Mouse (Mus musculus) testis, postnatal 14 days (tissue): ENCODE measurements around the gene Ccdc65.

ENCODE experiments used
- DNase-seq: peaks from one replicate; pipeline ENCODE4 v3.0.0; 2021; ENCODE audit warnings: low spot score

The Ccdc65 gene

GRCm38 (mm10) chr15:98692171-98692715 lies 15.8 kb upstream of the Ccdc65 start:
- DNase-seq, result no peak

GRCm38 (mm10) chr15:98695726-98696125 lies 12.3 kb upstream of the Ccdc65 start:
- no peak for DNase-seq

DNA sequence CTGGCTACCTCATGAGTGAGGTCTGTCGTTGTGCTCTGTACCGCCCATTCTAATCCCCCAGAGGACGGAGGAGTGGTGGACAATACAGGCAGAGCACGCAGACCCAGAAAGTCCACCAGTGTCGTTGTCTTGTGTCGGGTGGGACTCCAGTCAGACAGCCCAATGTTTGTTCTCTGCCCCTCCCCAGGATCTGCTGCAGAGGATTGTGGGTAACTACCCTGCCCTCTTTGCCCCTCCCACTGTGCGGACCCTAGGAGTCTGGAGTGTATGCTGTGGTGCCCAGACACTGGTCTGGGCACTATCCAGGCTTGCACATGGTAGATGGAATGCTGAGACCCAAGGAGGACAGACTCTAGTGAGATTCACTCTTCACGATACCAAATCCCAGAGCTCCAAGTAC lies 11.8 kb upstream of the Ccdc65 start:
- DNase-seq, result no peak

DNA sequence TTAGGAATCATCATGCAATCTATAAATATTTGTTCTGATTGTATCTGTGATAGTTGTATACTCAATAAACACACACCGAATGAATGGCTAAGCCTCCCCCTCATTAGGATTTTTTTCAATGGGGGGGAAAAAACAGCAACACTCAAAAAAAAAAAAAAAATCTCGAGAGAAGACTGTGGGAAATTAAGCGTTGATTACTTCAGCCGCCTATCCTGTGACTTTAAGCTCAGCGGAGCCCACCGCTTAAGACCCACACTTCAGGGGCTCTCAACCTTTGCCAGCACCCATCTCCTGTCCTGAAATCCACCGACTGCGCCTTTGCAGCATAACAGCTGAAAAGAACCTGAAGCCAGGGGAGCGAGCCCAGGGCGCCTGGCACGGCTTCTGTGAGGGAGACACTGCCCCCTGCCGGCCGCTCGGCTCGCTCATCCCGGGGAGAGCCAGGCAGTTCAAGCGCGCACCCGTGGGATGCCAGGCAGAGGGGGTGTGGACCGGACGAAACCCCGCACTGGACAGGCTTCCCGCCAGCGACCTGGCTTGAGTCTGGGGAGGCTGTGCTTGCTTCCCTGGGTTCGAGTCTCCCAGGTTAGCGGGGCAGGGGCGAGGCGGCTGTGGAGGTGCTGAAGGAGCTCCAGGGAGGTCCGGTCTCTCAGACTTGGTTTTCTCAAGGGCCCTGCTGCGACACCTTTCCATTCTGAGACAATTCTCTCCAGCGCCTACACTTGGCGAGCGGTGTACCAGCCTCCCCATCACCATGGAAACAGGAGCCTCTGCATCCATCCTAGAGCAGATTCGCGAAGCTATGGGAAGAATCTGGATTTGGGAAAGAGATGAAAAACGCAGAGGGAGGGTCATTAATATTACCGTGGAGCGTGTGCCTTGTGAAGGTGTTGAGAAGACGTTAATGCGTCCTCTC lies 8.6 kb upstream of the Ccdc65 start:
- DNase-seq, result peak; percentile 85

DNA sequence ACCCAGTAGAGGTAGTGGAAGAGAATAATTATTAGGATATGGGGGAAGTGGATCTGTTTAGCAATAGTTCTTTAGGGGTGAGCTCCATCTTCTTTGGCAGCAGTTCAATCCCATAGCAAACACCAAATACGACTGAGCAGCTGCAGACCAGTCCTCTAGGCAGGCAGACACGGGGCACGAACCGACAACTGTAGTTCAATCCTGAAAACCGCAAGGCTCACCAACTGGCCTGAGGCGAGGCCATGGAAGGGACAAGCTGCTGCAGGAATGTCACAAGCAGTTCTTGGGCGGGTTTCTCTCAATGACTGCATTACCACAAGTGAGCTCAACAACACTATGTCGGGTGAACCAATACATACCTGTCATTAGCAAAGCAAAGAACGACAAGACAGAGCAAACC lies 3.7 kb upstream of the Ccdc65 start:
- DNase-seq, result no peak

DNA sequence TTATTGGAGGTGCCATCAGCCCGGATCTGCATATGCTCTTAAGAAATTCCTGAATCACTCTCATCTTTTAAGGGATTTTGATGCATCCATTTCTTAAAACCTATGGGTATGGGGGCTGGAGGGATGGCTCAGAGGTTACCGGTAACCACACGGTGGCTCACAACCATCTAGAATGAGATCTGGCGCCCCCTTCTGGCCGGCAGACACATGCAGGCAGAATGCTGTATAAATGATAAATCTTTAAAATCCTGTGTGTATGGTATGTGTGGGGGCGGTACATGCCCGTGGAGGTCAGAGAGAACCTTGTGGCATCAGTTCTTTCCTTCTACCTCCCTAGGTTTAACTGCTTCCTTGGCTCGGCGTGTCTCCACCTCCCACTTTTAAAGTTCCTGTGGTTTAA lies 2.4 kb downstream of the Ccdc65 start:
- DNase-seq, result peak; percentile 46

DNA sequence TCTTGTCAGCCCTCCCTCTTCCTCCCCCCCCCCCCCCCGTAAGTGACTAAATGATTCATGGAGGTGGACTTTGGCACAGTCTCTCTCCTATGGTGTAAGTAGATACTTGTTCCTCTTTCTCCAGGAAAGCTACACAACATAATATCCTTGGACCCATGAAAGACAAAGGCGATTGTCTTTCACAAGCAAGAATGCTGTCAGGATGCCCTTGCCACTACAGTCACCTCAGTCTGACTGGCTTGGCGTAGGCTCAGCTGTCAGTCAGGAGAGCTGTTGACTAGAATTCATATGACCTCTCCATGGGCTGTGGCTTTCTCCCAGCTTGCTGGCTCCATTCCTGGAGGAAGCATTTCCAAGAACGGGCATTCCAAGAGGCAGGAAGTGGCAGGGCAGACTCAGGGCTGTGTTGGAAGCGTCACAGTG lies 6.2 kb downstream of the Ccdc65 start:
- DNase-seq, result no peak

GRCm38 (mm10) chr15:98717301-98717700 lies 9.3 kb downstream of the Ccdc65 start:
- no peak for DNase-seq

DNA sequence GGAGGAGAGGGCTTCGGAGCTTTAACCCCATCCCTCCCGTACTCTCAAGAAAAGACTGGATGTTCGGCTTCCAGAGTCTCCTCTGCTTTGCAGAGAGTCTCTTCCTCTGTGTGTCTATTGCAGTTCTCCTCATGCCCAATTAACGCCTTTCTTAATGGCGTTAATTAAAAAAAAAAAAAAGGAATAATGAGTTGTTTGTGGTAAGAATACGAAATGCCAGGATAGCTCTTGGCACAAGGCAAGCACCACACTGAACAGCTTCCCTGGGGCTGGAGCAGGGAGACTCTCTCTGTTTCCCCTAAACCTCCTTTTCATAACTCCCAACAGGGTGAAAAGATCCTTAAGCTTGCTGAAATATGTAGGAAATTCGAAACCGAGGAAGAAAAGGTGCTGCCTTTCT lies 14.2 kb downstream of the Ccdc65 start:
- DNase-seq, result no peak

DNA sequence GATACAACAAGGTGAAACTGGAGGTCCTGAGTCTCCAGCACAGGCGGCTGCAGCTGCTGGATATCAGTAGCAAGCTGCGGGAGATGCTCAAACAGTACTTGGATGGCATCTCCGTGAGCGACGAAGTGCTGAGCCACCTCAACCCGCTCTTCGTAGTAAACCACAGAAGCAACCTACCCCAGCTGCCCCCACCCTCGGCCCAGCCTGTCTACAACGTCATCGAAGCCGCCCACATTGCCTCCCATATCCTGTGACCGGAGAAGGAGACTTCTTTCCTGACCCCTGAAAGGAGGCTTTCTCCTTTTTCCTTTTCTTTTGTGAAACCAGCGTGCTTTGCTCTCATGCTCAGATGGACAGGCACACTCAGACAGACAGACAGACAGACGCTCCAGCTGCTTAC lies 14.8 kb downstream of the Ccdc65 start:
- no peak for DNase-seq

DNA sequence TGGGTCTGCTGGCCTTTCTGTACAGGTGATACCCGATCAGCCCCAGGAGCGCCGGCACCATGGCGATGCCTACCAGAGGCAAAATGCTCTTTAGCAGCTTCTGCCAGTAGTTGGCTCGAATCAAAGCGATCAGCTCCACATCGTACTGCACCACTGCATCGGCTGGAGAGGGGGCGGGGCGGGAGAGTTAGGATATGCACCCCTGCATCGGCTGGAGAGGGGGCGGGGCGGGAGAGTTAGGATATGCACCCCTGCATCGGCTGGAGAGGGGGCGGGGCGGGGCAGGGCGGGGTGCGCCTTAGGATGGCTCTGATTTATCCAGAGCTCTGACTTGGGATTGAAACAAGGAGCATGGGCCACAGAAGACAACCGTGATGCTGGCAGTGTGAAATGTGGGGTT lies 16.4 kb downstream of the Ccdc65 start:
- no peak for DNase-seq

- DNase-seq, result no peak
Measured at GRCm38 (mm10) chr15:98726079-98726478, 18.1 kb downstream of the Ccdc65 start.

DNA sequence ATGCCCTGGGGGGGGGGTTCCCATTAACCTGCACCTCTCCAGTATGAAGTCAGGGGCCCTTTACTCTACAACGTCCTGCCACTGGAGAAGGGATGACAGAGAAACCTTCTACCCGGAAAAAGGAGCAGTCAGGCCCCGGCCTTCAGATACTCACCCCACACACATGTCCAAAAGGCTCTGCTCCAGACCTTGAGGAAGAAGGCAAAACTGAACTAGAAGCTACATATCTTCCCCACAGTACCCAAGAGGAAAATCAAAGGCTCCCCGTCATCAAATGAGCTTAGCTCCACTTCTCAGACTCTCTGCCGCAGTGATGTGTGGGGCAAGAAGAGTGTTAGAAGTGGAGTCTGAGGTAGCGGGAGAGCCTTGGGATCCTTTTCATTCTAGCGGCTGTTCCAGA lies 18.7 kb downstream of the Ccdc65 start:
- DNase-seq, result no peak

GRCm38 (mm10) chr15:98727443-98728321 lies 19.7 kb downstream of the Ccdc65 start, which contains the start of gene Fkbp11:
Fkbp11 (minus strand) TSS chr15:98728198.
- DNase-seq, result peak; percentile 49

GRCm38 (mm10) chr15:98728366-98728765 lies 20.4 kb downstream of the Ccdc65 start:
- DNase-seq, result no peak

GRCm38 (mm10) chr15:98729791-98730545 lies 22.0 kb downstream of the Ccdc65 start:
- DNase-seq, result no peak

- DNase-seq, result no peak
Measured at GRCm38 (mm10) chr15:98730790-98731189, 22.8 kb downstream of the Ccdc65 start.

DNA sequence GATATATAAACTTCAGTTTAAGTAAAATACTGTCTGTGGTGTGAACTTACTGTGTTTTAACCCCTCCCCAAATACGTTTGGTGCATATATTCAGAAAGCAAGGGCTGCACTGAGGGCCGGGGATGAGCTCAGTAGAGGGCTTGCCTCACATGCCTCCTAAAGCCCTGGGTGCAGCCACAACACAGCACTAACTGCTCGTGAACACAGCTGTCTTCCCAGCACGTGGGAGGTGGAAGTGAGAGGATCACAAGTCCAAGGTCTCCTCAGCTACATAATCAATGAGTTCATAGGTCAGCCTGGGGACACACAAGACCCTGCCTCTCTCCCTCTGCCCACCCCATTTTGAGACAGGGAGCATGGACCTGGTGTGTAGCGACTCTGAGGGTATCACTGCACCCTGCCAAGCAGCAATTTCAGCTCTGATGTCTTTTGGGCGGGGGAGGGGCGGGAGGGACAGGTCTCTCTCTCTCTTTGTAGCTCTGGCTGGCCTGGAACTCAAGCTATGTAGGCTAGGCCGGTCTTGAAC lies 24.1 kb downstream of the Ccdc65 start:
- DNase-seq, result no peak

GRCm38 (mm10) chr15:98733370-98733769 lies 25.4 kb downstream of the Ccdc65 start:
- no peak for DNase-seq

- no peak for DNase-seq
Measured at GRCm38 (mm10) chr15:98733976-98734566, 26.1 kb downstream of the Ccdc65 start.

GRCm38 (mm10) chr15:98736521-98736920 lies 28.5 kb downstream of the Ccdc65 start:
- no peak for DNase-seq
